Mouse (Mus musculus) thymus, postnatal 0 days (tissue): ENCODE data around the gene Gm16430. TPM values are rescaled to one million over a fixed set of nuclear protein-coding genes. Genes with fewer than 3 reads are reported as not detected.
"Not testable (repeated sequence)": the region's sequence is repeated elsewhere in the genome, so short reads cannot be mapped to it uniquely, and the experiment has no call there.

Experiments
- DNase-seq: peaks from one replicate; pipeline ENCODE4 v3.0.0-alpha.2; 2015; ENCODE audit warnings: low spot score
- polyA plus RNA-seq: library from polyadenylated mRNA; unstranded; fragments of >200 nt; fragmentation: Nextera tagmentation; extraction: Ambion mirVana; gene quantifications from 2 replicates; pipeline ENCODE4 v1.2.1, GENCODE M21; 2015

Gene Gm16430
- polyA plus RNA-seq, result not detected in 2 replicates

- DNase-seq, result not testable (repeated sequence)
Measured at GRCm38 (mm10) chrX:54621911-54622310, at the start of gene Gm16430. TSS of gene Gm16430 (plus strand) at chrX:54622211.

Other genes starting within 250 kb of the Gm16430 start
- not detected in 2 replicates for gene Gm16405, start 91.0 kb upstream of the Gm16430 start, polyA plus RNA-seq